Mouse (Mus musculus): ENCODE results near the gene Grap. TPM values are rescaled to one million over a fixed set of nuclear protein-coding genes. Genes with fewer than 3 reads are reported as not detected.

Grap gene
- polyA plus RNA-seq, 1 experiment: 11.8 TPM

- 46% methylated on average over 7 of the region's 7 CpGs for WGBS
- Histone ChIP-seq H3K4me1 (ENCODE audit: control insufficient read depth, insufficient read depth, low read length) (peaks cover 3% of the 10 kb centered on the region; the same call in 1 of the 2 replicates), H3K4me3 (replicated peaks; ENCODE audit: control insufficient read depth, low read depth, low read length) (no peak overlapping the region), H3K27ac (ENCODE audit: control insufficient read depth, insufficient read depth, low read depth, low read length, poor library complexity) (no peak overlapping the region; the same call in 1 of the 2 replicates)
- TF ChIP-seq POLR2A (IDR thresholded peaks at IDR 0.05; ENCODE audit: borderline replicate concordance, control insufficient read depth, low read depth, low read length): no peak
- TF ChIP-seq CTCF (IDR thresholded peaks at IDR 0.05; ENCODE audit: control insufficient read depth, insufficient read depth, low read length): no peak
Measured at GRCm38 (mm10) chr11:61648749-61649115, 4.3 kb upstream of the Grap start.

- no peak for TF ChIP-seq POLR2A (IDR thresholded peaks at IDR 0.05; ENCODE audit: borderline replicate concordance, control insufficient read depth, low read depth, low read length)
- no peak for TF ChIP-seq CTCF (IDR thresholded peaks at IDR 0.05; ENCODE audit: control insufficient read depth, insufficient read depth, low read length)
- WGBS: 82% methylated on average over 5 of the region's 5 CpGs
- Histone ChIP-seq H3K4me3 (replicated peaks; ENCODE audit: control insufficient read depth, low read depth, low read length) (no peak overlapping the region), H3K4me1 (ENCODE audit: control insufficient read depth, insufficient read depth, low read length) (peaks cover 4% of the 10 kb centered on the region; the same call in 1 of the 2 replicates), H3K27ac (ENCODE audit: control insufficient read depth, insufficient read depth, low read depth, low read length, poor library complexity) (no peak overlapping the region; the same call in 1 of the 2 replicates)
Measured at GRCm38 (mm10) chr11:61649163-61649580, 3.9 kb upstream of the Grap start.

GRCm38 (mm10) chr11:61649626-61650025, 3.4 kb upstream of the Grap start:
- Histone ChIP-seq H3K4me3 (replicated peaks; ENCODE audit: control insufficient read depth, low read depth, low read length) (no peak overlapping the region), H3K4me1 (ENCODE audit: control insufficient read depth, insufficient read depth, low read length) (peaks cover 4% of the 10 kb centered on the region; the same call in 1 of the 2 replicates), H3K27ac (ENCODE audit: control insufficient read depth, insufficient read depth, low read depth, low read length, poor library complexity) (no peak overlapping the region)
- TF ChIP-seq CTCF (IDR thresholded peaks at IDR 0.05; ENCODE audit: control insufficient read depth, insufficient read depth, low read length) (no peak), POLR2A (IDR thresholded peaks at IDR 0.05; ENCODE audit: borderline replicate concordance, control insufficient read depth, low read depth, low read length) (no peak)
- 74% methylated on average over 4 of the region's 4 CpGs for WGBS

- 79% methylated on average over 9 of the region's 9 CpGs for WGBS
- peaks cover 4% of the 10 kb centered on the region; the same call in 1 of the 2 replicates for H3K4me1 ChIP-seq (ENCODE audit: control insufficient read depth, insufficient read depth, low read length)
- no peak overlapping the region for H3K4me3 ChIP-seq (replicated peaks; ENCODE audit: control insufficient read depth, low read depth, low read length)
- TF ChIP-seq CTCF (IDR thresholded peaks at IDR 0.05; ENCODE audit: control insufficient read depth, insufficient read depth, low read length) (no peak), POLR2A (IDR thresholded peaks at IDR 0.05; ENCODE audit: borderline replicate concordance, control insufficient read depth, low read depth, low read length) (no peak)
- H3K27ac ChIP-seq (ENCODE audit: control insufficient read depth, insufficient read depth, low read depth, low read length, poor library complexity): no peak overlapping the region
Measured at GRCm38 (mm10) chr11:61650470-61651265, 2.4 kb upstream of the Grap start.

- peaks cover 4% of the 10 kb centered on the region; the same call in 1 of the 2 replicates for H3K4me1 ChIP-seq (ENCODE audit: control insufficient read depth, insufficient read depth, low read length)
- H3K4me3 ChIP-seq (replicated peaks; ENCODE audit: control insufficient read depth, low read depth, low read length): no peak overlapping the region
- no peak for TF ChIP-seq POLR2A (IDR thresholded peaks at IDR 0.05; ENCODE audit: borderline replicate concordance, control insufficient read depth, low read depth, low read length)
- no peak for TF ChIP-seq CTCF (IDR thresholded peaks at IDR 0.05; ENCODE audit: control insufficient read depth, insufficient read depth, low read length)
- WGBS: 77% methylated on average over 5 of the region's 5 CpGs
- H3K27ac ChIP-seq (ENCODE audit: control insufficient read depth, insufficient read depth, low read depth, low read length, poor library complexity): no peak overlapping the region
Measured at GRCm38 (mm10) chr11:61652216-61652615, 849 bp upstream of the Grap start.

GRCm38 (mm10) chr11:61653568-61653967, 503 bp downstream of the Grap start:
- Histone ChIP-seq H3K27ac (ENCODE audit: control insufficient read depth, insufficient read depth, low read depth, low read length, poor library complexity) (no peak overlapping the region; the same call in 1 of the 2 replicates), H3K4me3 (replicated peaks; ENCODE audit: control insufficient read depth, low read depth, low read length) (peak overlapping the region; percentile 65), H3K4me1 (ENCODE audit: control insufficient read depth, insufficient read depth, low read length) (peaks cover 2% of the 10 kb centered on the region; the same call in 1 of the 2 replicates)
- TF ChIP-seq POLR2A (IDR thresholded peaks at IDR 0.05; ENCODE audit: borderline replicate concordance, control insufficient read depth, low read depth, low read length) (no peak), CTCF (IDR thresholded peaks at IDR 0.05; ENCODE audit: control insufficient read depth, insufficient read depth, low read length) (no peak)
- WGBS: 46% methylated on average over 2 of the region's 2 CpGs

- Histone ChIP-seq H3K27ac (ENCODE audit: control insufficient read depth, insufficient read depth, low read depth, low read length, poor library complexity) (no peak overlapping the region), H3K4me1 (ENCODE audit: control insufficient read depth, insufficient read depth, low read length) (peaks cover 1% of the 10 kb centered on the region; the same call in 1 of the 2 replicates), H3K4me3 (replicated peaks; ENCODE audit: control insufficient read depth, low read depth, low read length) (peak overlapping the region; percentile 4)
- 63% methylated on average over 4 of the region's 4 CpGs for WGBS
- TF ChIP-seq CTCF (IDR thresholded peaks at IDR 0.05; ENCODE audit: control insufficient read depth, insufficient read depth, low read length) (no peak), POLR2A (IDR thresholded peaks at IDR 0.05; ENCODE audit: borderline replicate concordance, control insufficient read depth, low read depth, low read length) (no peak)
Measured at GRCm38 (mm10) chr11:61654786-61655311, 1.8 kb downstream of the Grap start.

GRCm38 (mm10) chr11:61655649-61656048, 2.6 kb downstream of the Grap start:
- Histone ChIP-seq H3K4me1 (ENCODE audit: control insufficient read depth, insufficient read depth, low read length) (peaks cover 3% of the 10 kb centered on the region; the same call in 1 of the 2 replicates), H3K4me3 (replicated peaks; ENCODE audit: control insufficient read depth, low read depth, low read length) (no peak overlapping the region), H3K27ac (ENCODE audit: control insufficient read depth, insufficient read depth, low read depth, low read length, poor library complexity) (no peak overlapping the region)
- WGBS: 76% methylated on average over 4 of the region's 4 CpGs
- no peak for TF ChIP-seq CTCF (IDR thresholded peaks at IDR 0.05; ENCODE audit: control insufficient read depth, insufficient read depth, low read length)
- TF ChIP-seq POLR2A (IDR thresholded peaks at IDR 0.05; ENCODE audit: borderline replicate concordance, control insufficient read depth, low read depth, low read length): no peak

Data from bone marrow, adult 2 months (tissue).